Comparison of ENCODE assay signal across 8 mouse cellular contexts in the genomic region with DNA sequence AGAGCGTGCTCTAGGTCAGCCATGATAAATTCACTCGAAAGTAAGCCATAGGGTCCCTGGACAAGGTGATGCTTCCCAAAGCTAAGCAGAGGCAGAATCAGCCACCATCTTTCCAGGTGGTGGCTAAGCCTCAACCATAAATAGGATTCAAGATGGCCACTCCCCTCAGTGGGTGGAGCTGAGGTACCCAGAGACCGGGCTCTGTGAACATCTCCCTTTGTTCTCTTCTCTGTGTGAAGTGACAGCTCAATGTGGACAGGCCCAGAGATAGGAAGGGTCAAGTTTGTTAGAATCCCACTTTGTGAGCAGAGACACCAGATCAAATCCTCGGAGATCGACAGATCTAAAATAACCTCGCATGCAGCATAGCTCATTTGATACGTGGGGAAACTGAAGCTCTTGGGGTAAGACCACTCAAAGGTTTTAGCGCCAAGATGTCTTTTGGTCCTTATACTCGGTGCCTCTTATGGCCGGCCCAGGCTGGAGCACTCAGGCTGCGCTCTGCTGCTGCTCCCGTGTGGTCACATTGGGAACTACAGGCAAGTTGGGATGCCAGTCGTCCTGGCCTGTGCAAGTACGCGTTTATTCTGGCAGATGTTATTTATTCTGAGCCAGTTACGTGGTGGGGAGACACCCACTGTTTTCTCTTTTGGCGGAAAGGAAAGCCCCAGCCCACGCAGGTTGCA. TPM values are rescaled to one million over a fixed set of nuclear protein-coding genes. Genes with fewer than 3 reads are reported as not detected.
DNase-seq lines count a peak whose midpoint lies in the region; ATAC-seq lines count a peak whose summit lies in the region.

No protein-coding gene starts in this region.

- H3K9me3 ChIP-seq in hindbrain, embryonic 13.5 days: no peaks in the 10 kb centered on the region

- peaks cover 42% of the 10 kb centered on the region for H3K27me3 ChIP-seq in hindbrain, embryonic 13.5 days

- peak overlapping the region; percentile 24; the same call in 1 of the 2 replicates for H3K9ac ChIP-seq in hindbrain, embryonic 13.5 days

- 8% methylated on average over 18 of the region's 18 CpGs for WGBS in hindbrain, embryonic 13.5 days

- H3K4me3 ChIP-seq in hindbrain, embryonic 13.5 days: no peak overlapping the region

- H3K27ac ChIP-seq in hindbrain, embryonic 13.5 days: no peak overlapping the region

- no peaks in the 10 kb centered on the region for H3K36me3 ChIP-seq in hindbrain, embryonic 13.5 days

- H3K4me1 ChIP-seq in hindbrain, embryonic 13.5 days (replicated peaks): peaks cover 15% of the 10 kb centered on the region

- no peak overlapping the region for H3K4me2 ChIP-seq in hindbrain, embryonic 13.5 days

- ATAC-seq in hindbrain, embryonic 13.5 days (ENCODE audit: low FRiP score): peak; percentile 90

- peak; percentile 46 for DNase-seq in MEL-GATA-1-ER (ENCODE audit: extremely low read depth, low read depth)
- DNase-seq in cerebellum, adult 9-10 months: peak; percentile 77
- DNase-seq in frontal cortex, postnatal 14 days (ENCODE audit: low spot score in 2 of 2): peak; percentile 66 to 85
- peak; percentile 86 to 87 for DNase-seq in layer of hippocampus, postnatal 14 days (ENCODE audit: low spot score in 2 of 2)
- peak; percentile 93 for DNase-seq in lung, postnatal 14 days
- peak; percentile 62 for DNase-seq in retina, adult 2 months (ENCODE audit: low read depth, low spot score)
- DNase-seq in thymus, postnatal 36 days: peak; percentile 80 to 84

RNA-seq across cellular contexts. Expression of a gene that starts 11.4 kb away (rescaled TPM):
- polyA plus RNA-seq in hindbrain, embryonic 13.5 days (2015; fragmentation: Nextera tagmentation; extraction: Ambion mirVana): 231 and 245 TPM in 2 replicates
- 100 to 1,000 TPM; 139 to 147 TPM for total RNA-seq in layer of hippocampus, postnatal 14 days (2021)

RNA-seq across cellular contexts. Expression of a gene that starts 38.3 kb away (rescaled TPM):
- not detected in 2 replicates for polyA plus RNA-seq in hindbrain, embryonic 13.5 days (2015; fragmentation: Nextera tagmentation; extraction: Ambion mirVana)
- total RNA-seq in layer of hippocampus, postnatal 14 days (2021): 10 to 100 TPM; 69.2 to 72.7 TPM

RNA-seq across cellular contexts. Expression of a gene that starts 49.5 kb away (rescaled TPM):
- polyA plus RNA-seq in hindbrain, embryonic 13.5 days (2015; fragmentation: Nextera tagmentation; extraction: Ambion mirVana): 12.5 TPM in 2 replicates
- total RNA-seq in layer of hippocampus, postnatal 14 days (2021): 1 to 10 TPM; 1.4 to 1.8 TPM
